Mouse (Mus musculus) spleen, postnatal 10 days (tissue): ENCODE data around the gene Nkap.
"Not testable (repeated sequence)": the region's sequence is repeated elsewhere in the genome, so short reads cannot be mapped to it uniquely, and the experiment has no call there.

Source experiments
- DNase-seq, 2 experiments: peaks; one replicate each; pipeline ENCODE4 v3.0.0; 2021 to 2022; ENCODE audit warnings: low spot score in 2 of 2

Gene Nkap

GRCm38 (mm10) chrX:37126671-37127358 is at the start of gene Nkap:
Gene Nkap, plus strand, starts transcription at chrX:37126795.
- DNase-seq = peak; percentile 63 to 79

GRCm38 (mm10) chrX:37080345-37080744 is 46.2 kb upstream of the Nkap start:
- DNase-seq = not testable (repeated sequence)

GRCm38 (mm10) chrX:37081194-37081593 is 45.4 kb upstream of the Nkap start:
- DNase-seq = no peak

- DNase-seq = peak; percentile 15 to 28
Measured at GRCm38 (mm10) chrX:37084318-37084926, 42.2 kb upstream of the Nkap start.

- peak; percentile 77 to 91 for DNase-seq
Measured at GRCm38 (mm10) chrX:37084927-37085660, 41.5 kb upstream of the Nkap start, which contains the start of gene Rpl39. Gene Rpl39, minus strand, starts transcription at chrX:37085402.

GRCm38 (mm10) chrX:37085665-37086064 is 40.9 kb upstream of the Nkap start:
- peak in 1 of 2 experiments; percentile 18 for DNase-seq

- no peak for DNase-seq
Measured at GRCm38 (mm10) chrX:37088778-37089177, 37.8 kb upstream of the Nkap start.

- no peak for DNase-seq
Measured at GRCm38 (mm10) chrX:37091457-37091856, 35.1 kb upstream of the Nkap start.

- DNase-seq = no peak
Measured at GRCm38 (mm10) chrX:37095106-37095768, 31.4 kb upstream of the Nkap start.

- no peak for DNase-seq
Measured at GRCm38 (mm10) chrX:37098681-37099080, 27.9 kb upstream of the Nkap start.

- DNase-seq = no peak
Measured at GRCm38 (mm10) chrX:37103826-37104225, 22.8 kb upstream of the Nkap start.

- no peak for DNase-seq
Measured at GRCm38 (mm10) chrX:37109526-37110192, 16.9 kb upstream of the Nkap start.

GRCm38 (mm10) chrX:37110193-37110880 is 16.3 kb upstream of the Nkap start, which contains the start of gene Upf3b:
Gene Upf3b, minus strand, starts transcription at chrX:37110322.
- DNase-seq = peak; percentile 78 to 94

- DNase-seq = no peak
Measured at GRCm38 (mm10) chrX:37110881-37111193, 15.8 kb upstream of the Nkap start.

GRCm38 (mm10) chrX:37117085-37117484 is 9.5 kb upstream of the Nkap start:
- no peak for DNase-seq

GRCm38 (mm10) chrX:37119585-37119984 is 7.0 kb upstream of the Nkap start:
- DNase-seq = no peak

- no peak for DNase-seq
Measured at GRCm38 (mm10) chrX:37120212-37120611, 6.4 kb upstream of the Nkap start.

GRCm38 (mm10) chrX:37125511-37125910 is 1.1 kb upstream of the Nkap start:
- DNase-seq = no peak

- no peak for DNase-seq
Measured at GRCm38 (mm10) chrX:37141732-37142131, 15.1 kb downstream of the Nkap start.

GRCm38 (mm10) chrX:37144498-37144897 is 17.9 kb downstream of the Nkap start:
- DNase-seq = not testable (repeated sequence)

- peak in 1 of 2 experiments; percentile 63 for DNase-seq
Measured at GRCm38 (mm10) chrX:37144954-37145353, 18.4 kb downstream of the Nkap start.
